Mouse (Mus musculus): ENCODE results near the gene Vcl.

Gene Vcl

GRCm38 (mm10) chr14:20993067-20993691 is 64.0 kb downstream of the Vcl start:
- in situ Hi-C loops (cut with MboI; ENCODE audit: low pct_unique_long_range_greater_than_20kb in 1 of 2, low sequenced_read_pairs in 2 of 2, unreplicated experiment in 1 of 2), result no loop called here

GRCm38 (mm10) chr14:20994475-20994874 is 65.3 kb downstream of the Vcl start:
- in situ Hi-C loops (cut with MboI; ENCODE audit: low pct_unique_long_range_greater_than_20kb in 1 of 2, low sequenced_read_pairs in 2 of 2, unreplicated experiment in 1 of 2), result no loop called here

- in situ Hi-C loops (cut with MboI; ENCODE audit: low pct_unique_long_range_greater_than_20kb in 1 of 2, low sequenced_read_pairs in 2 of 2, unreplicated experiment in 1 of 2), result no loop called here
Measured at GRCm38 (mm10) chr14:20995497-20995896, 66.3 kb downstream of the Vcl start.

- in situ Hi-C loops (cut with MboI; ENCODE audit: low pct_unique_long_range_greater_than_20kb in 1 of 2, low sequenced_read_pairs in 2 of 2, unreplicated experiment in 1 of 2), result no loop called here
Measured at GRCm38 (mm10) chr14:20996361-20996760, 67.2 kb downstream of the Vcl start.

- in situ Hi-C loops (cut with MboI; ENCODE audit: low pct_unique_long_range_greater_than_20kb in 1 of 2, low sequenced_read_pairs in 2 of 2, unreplicated experiment in 1 of 2), result no loop called here
Measured at GRCm38 (mm10) chr14:20997548-20997947, 68.3 kb downstream of the Vcl start.

- in situ Hi-C loops (cut with MboI; ENCODE audit: low pct_unique_long_range_greater_than_20kb in 1 of 2, low sequenced_read_pairs in 2 of 2, unreplicated experiment in 1 of 2), result no loop called here
Measured at GRCm38 (mm10) chr14:20999617-21000016, 70.4 kb downstream of the Vcl start.

GRCm38 (mm10) chr14:21013800-21014334 is 84.7 kb downstream of the Vcl start:
- in situ Hi-C loops (cut with MboI; ENCODE audit: low pct_unique_long_range_greater_than_20kb in 1 of 2, low sequenced_read_pairs in 2 of 2, unreplicated experiment in 1 of 2), result no loop called here

- in situ Hi-C loops (cut with MboI; ENCODE audit: low pct_unique_long_range_greater_than_20kb in 1 of 2, low sequenced_read_pairs in 2 of 2, unreplicated experiment in 1 of 2), result no loop called here
Measured at GRCm38 (mm10) chr14:21017871-21018270, 88.7 kb downstream of the Vcl start.

- in situ Hi-C loops (cut with MboI; ENCODE audit: low pct_unique_long_range_greater_than_20kb in 1 of 2, low sequenced_read_pairs in 2 of 2, unreplicated experiment in 1 of 2), result no loop called here
Measured at GRCm38 (mm10) chr14:21018977-21019376, 89.8 kb downstream of the Vcl start.

- in situ Hi-C loops (cut with MboI; ENCODE audit: low pct_unique_long_range_greater_than_20kb in 1 of 2, low sequenced_read_pairs in 2 of 2, unreplicated experiment in 1 of 2), result no loop called here
Measured at GRCm38 (mm10) chr14:21020435-21020834, 91.2 kb downstream of the Vcl start.

- in situ Hi-C loops (cut with MboI; ENCODE audit: low pct_unique_long_range_greater_than_20kb in 1 of 2, low sequenced_read_pairs in 2 of 2, unreplicated experiment in 1 of 2), result no loop called here
Measured at GRCm38 (mm10) chr14:21027542-21027941, 98.3 kb downstream of the Vcl start.

GRCm38 (mm10) chr14:21029025-21029659 is 99.9 kb downstream of the Vcl start:
- in situ Hi-C loops (cut with MboI; ENCODE audit: low pct_unique_long_range_greater_than_20kb in 1 of 2, low sequenced_read_pairs in 2 of 2, unreplicated experiment in 1 of 2), result no loop called here

GRCm38 (mm10) chr14:21031783-21032511 is 102.7 kb downstream of the Vcl start:
- in situ Hi-C loops (cut with MboI; ENCODE audit: low pct_unique_long_range_greater_than_20kb in 1 of 2, low sequenced_read_pairs in 2 of 2, unreplicated experiment in 1 of 2), result no loop called here

- in situ Hi-C loops (cut with MboI; ENCODE audit: low pct_unique_long_range_greater_than_20kb in 1 of 2, low sequenced_read_pairs in 2 of 2, unreplicated experiment in 1 of 2), result no loop called here
Measured at GRCm38 (mm10) chr14:21034271-21034670, 105.1 kb downstream of the Vcl start.

GRCm38 (mm10) chr14:21034791-21035190 is 105.6 kb downstream of the Vcl start:
- in situ Hi-C loops (cut with MboI; ENCODE audit: low pct_unique_long_range_greater_than_20kb in 1 of 2, low sequenced_read_pairs in 2 of 2, unreplicated experiment in 1 of 2), result no loop called here

GRCm38 (mm10) chr14:21039077-21039476 is 109.9 kb downstream of the Vcl start:
- in situ Hi-C loops (cut with MboI; ENCODE audit: low pct_unique_long_range_greater_than_20kb in 1 of 2, low sequenced_read_pairs in 2 of 2, unreplicated experiment in 1 of 2), result no loop called here

- in situ Hi-C loops (cut with MboI; ENCODE audit: low pct_unique_long_range_greater_than_20kb in 1 of 2, low sequenced_read_pairs in 2 of 2, unreplicated experiment in 1 of 2), result no loop called here
Measured at GRCm38 (mm10) chr14:21039623-21040022, 110.4 kb downstream of the Vcl start.

- in situ Hi-C loops (cut with MboI; ENCODE audit: low pct_unique_long_range_greater_than_20kb in 1 of 2, low sequenced_read_pairs in 2 of 2, unreplicated experiment in 1 of 2), result no loop called here
Measured at GRCm38 (mm10) chr14:21047840-21048239, 118.6 kb downstream of the Vcl start.

GRCm38 (mm10) chr14:21048879-21049278 is 119.7 kb downstream of the Vcl start:
- in situ Hi-C loops (cut with MboI; ENCODE audit: low pct_unique_long_range_greater_than_20kb in 1 of 2, low sequenced_read_pairs in 2 of 2, unreplicated experiment in 1 of 2), result no loop called here
